Mouse (Mus musculus): Measurements from ENCODE around the gene Btnl6.
"Not testable (repeated sequence)": the region's sequence is repeated elsewhere in the genome, so short reads cannot be mapped to it uniquely, and the experiment has no call there.

Btnl6 gene

GRCm38 (mm10) chr17:34517252-34517651 lies at the start of gene Btnl6:
Gene Btnl6, minus strand, starts transcription at chr17:34517352.
- ATAC-seq (ENCODE audit: insufficient number of reproducible peaks, low FRiP score, low TSS enrichment): no peak

DNA sequence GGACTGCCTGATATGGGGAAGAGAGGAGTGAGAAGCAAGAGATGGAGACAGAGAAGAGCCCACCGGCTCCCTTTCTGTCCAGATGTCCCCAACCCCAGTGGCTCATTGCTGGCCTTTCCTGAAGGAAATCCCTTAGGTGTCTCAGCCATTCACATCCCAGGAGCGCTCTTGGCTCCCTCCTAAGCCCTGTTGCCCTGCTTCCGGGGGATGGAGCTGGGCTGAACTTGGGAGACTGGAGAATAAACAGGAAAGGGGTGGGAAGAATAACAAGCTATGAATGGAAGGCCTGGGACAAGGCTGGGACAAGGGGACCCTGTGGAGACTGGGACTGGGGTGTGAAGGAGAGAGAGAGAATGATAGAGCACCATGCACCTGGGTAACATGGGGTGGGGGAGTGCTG lies 47.6 kb upstream of the Btnl6 start:
- ATAC-seq (ENCODE audit: insufficient number of reproducible peaks, low FRiP score, low TSS enrichment): no peak

DNA sequence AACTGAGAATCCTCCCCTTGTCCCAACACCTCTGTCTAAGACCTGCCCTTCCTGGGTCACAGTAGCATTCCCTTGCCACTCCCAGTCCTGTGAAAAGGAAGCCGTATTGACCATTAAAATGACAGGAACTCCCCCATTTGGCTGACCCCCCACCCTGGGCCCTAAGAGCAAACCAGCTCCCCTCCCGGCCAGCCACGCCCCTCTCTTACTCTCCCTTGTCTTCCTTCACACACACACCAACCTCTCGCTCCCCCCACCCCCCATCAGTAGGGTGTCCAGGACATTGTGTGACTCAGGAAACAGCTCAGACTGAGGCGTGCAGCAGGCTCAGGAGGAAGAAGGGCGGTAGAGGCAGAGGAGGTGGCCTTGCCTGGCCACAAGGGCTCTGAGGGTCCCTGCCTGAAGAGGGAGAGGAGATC lies 46.9 kb upstream of the Btnl6 start, which contains the start of gene Notch4:
Gene Notch4, plus strand, starts transcription at position 266 of the 419 bp plus-strand sequence.
- no peak for ATAC-seq (ENCODE audit: insufficient number of reproducible peaks, low FRiP score, low TSS enrichment)

- ATAC-seq (ENCODE audit: insufficient number of reproducible peaks, low FRiP score, low TSS enrichment): no peak
Observed at GRCm38 (mm10) chr17:34563354-34563753, 46.2 kb upstream of the Btnl6 start.

DNA sequence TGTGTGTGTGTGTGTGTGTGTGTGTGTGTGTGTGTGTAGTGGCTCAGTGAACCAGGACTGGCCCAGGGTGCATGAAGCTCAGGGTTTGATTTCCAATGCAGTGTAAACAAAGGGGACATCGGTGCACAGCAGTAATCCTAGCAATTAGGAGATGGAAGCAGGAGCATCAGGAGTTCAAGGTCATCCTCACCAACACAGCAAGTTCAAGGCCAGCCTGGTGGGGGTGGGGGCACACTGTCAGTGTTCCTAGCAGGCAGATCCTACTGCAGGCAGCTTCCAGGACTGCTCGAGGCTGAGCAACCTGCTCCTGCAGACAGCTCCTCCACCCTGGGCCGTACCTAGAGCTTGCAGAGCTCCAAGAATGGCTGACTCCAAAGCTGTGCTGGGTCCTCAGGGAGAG lies 45.4 kb upstream of the Btnl6 start:
- ATAC-seq (ENCODE audit: insufficient number of reproducible peaks, low FRiP score, low TSS enrichment): no peak

DNA sequence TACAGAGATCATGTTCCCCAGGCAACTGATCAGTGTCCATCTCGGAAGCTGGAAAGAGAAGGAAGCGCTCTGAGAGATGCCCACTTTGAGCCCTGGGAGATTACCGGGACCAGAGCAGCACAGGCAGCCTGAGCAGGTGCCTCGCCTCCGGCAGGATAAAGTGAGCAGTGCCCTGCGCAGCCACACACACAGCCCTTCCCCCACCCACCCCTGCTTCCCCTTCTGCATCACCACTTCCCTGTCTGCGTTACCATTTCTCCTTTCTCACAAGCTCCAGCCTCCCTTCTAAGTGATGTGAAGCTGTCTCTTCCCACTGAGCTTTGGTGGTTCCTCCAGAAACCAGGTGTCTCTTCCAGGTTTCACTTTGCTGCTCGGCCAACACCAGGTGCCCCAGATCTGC lies 44.0 kb upstream of the Btnl6 start:
- no peak for ATAC-seq (ENCODE audit: insufficient number of reproducible peaks, low FRiP score, low TSS enrichment)

DNA sequence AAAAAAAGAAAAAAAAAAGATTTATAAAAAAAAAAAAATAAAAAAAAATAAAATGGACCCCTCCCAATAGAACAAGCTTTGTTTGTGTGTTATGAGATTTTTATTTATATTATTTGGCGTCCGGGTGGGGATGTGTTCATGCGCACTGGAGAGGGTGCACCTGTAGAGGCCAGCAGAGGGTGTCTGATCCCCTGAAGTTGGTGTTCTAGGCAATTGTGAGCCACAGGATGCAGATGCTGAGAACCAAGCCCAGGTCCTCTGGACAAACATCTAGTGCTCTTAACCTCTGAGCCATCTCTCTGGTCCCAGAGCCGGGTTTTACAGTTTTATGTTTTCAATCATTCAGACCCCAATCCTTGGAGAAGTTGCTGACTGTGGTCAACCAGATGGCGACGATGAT lies 43.3 kb upstream of the Btnl6 start:
- ATAC-seq (ENCODE audit: insufficient number of reproducible peaks, low FRiP score, low TSS enrichment): no peak

DNA sequence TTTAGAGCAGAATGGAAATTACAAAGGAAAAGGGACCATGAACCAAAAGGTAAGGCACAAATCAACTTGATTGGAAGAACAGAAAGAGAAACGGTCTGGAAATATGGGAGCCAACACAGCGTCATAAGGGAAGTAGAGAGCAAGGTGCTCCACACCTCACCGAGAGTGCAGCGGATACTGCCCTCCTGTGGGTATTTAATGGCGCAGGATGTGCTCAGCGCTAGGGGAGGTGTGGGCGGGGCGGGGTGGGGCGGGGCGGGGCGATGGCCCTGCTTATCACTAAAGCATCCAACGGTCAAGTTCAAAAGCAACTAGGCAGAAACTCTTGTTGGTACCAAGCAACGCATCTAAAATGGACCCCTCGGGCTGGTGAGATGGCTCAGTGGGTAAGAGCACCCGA lies 42.7 kb upstream of the Btnl6 start:
- ATAC-seq (ENCODE audit: insufficient number of reproducible peaks, low FRiP score, low TSS enrichment): no peak

GRCm38 (mm10) chr17:34559116-34559515 lies 42.0 kb upstream of the Btnl6 start:
- no peak for ATAC-seq (ENCODE audit: insufficient number of reproducible peaks, low FRiP score, low TSS enrichment)

- no peak for ATAC-seq (ENCODE audit: insufficient number of reproducible peaks, low FRiP score, low TSS enrichment)
Observed at GRCm38 (mm10) chr17:34557411-34557810, 40.3 kb upstream of the Btnl6 start.

DNA sequence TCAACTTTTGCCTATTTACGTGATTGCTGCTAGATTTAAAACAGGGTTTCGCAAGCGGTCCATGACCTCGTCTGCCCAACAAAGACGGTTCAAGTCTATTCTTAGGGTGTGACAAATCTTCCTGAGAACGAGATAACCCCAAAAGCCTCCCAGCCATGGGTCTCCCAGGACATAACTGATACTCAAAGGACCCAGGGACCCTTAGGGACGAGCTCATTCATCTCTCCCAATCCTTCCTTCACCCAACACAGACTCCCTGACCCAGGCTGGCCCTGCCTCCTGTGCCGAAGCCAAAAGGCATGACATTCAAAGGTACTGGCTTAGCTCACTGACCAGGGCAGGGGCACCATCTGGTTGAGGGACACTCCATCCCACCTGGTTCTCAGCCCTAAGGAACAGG lies 39.3 kb upstream of the Btnl6 start:
- ATAC-seq (ENCODE audit: insufficient number of reproducible peaks, low FRiP score, low TSS enrichment): no peak

DNA sequence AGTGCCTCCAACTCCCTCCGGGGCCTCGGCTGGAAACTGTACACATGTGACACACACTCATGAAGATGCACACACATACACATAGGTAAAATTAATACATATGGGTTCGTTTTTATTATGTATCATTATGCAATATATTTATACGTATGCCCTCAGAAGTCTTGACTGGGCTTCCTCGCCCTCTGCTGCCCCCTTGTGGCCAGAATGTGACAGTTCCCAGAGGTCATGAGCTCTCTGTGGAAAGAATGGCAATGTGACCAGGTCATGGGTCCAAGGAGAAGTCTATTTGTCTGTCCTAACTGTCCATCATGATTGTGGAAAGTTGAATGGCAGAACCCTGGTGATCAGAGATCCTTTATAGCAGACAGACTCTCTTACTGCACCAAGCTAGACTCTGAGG lies 38.3 kb upstream of the Btnl6 start:
- peak; percentile 56; the same call in 1 of the 2 replicates for ATAC-seq (ENCODE audit: insufficient number of reproducible peaks, low FRiP score, low TSS enrichment)

- no peak for ATAC-seq (ENCODE audit: insufficient number of reproducible peaks, low FRiP score, low TSS enrichment)
Observed at GRCm38 (mm10) chr17:34549843-34550242, 32.7 kb upstream of the Btnl6 start.

- no peak for ATAC-seq (ENCODE audit: insufficient number of reproducible peaks, low FRiP score, low TSS enrichment)
Observed at GRCm38 (mm10) chr17:34549156-34549555, 32.0 kb upstream of the Btnl6 start.

- no peak for ATAC-seq (ENCODE audit: insufficient number of reproducible peaks, low FRiP score, low TSS enrichment)
Observed at GRCm38 (mm10) chr17:34547601-34548000, 30.4 kb upstream of the Btnl6 start.

GRCm38 (mm10) chr17:34546797-34547196 lies 29.6 kb upstream of the Btnl6 start:
- no peak for ATAC-seq (ENCODE audit: insufficient number of reproducible peaks, low FRiP score, low TSS enrichment)

DNA sequence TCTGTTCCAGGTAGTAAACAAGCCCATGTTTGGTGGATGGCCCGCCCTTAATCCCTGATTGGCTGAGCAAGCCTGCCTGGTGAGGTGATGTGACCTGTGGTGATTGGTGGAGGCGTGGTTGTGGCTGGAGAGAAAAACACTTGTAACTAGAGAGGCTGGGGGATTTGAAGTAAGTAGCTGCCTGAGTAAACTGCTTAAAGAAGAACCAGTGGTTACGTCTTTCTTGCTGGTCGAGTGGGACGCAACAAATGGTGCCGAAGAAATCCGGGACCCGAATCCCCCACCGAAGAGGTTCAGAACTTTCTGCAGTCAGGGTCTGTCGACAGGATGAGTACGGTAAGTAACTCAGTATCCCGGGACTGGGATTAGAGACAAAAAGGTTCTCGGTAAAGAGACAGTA lies 26.4 kb upstream of the Btnl6 start:
- not testable (repeated sequence) for ATAC-seq (ENCODE audit: insufficient number of reproducible peaks, low FRiP score, low TSS enrichment)

GRCm38 (mm10) chr17:34532671-34533070 lies 15.5 kb upstream of the Btnl6 start:
- ATAC-seq (ENCODE audit: insufficient number of reproducible peaks, low FRiP score, low TSS enrichment): no peak

DNA sequence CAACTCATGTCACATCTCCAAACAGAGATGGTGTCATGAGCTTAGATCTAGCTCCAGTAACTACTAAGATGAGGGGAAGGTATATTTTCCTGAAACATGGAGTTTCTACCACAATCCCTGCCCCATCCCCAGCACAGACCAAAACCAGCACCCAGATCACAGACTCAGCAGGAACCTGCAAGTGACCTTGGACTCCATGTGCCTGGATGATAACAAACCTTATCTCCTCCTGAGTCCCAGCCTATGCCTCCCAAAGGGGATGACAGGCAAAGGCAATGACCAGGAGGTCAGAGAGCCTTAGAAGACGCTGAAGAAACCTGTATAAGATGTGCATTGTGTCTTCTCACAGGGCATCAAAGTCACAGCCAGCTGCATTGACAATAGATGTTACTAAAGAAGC lies 1.8 kb upstream of the Btnl6 start:
- ATAC-seq (ENCODE audit: insufficient number of reproducible peaks, low FRiP score, low TSS enrichment): no peak

DNA sequence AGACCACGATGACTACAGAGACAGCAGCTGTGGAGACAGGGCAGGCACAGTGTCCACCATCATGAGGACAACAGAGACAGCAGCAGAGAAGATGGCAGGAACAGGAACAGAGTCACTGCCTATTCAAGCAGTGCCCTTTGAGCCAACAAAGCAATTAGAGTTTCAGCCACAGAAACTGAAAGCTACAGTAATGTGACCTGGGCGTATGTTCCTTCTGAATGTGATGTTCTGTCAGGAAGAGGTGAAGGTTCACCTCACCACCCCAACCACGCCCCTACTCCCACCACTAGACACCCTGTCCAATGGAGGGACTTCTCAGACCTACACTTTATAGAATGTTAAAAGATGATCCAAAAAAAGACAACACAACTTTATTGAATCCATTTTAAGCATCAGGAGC lies 1.4 kb upstream of the Btnl6 start:
- ATAC-seq (ENCODE audit: insufficient number of reproducible peaks, low FRiP score, low TSS enrichment): not testable (repeated sequence)

- no peak for ATAC-seq (ENCODE audit: insufficient number of reproducible peaks, low FRiP score, low TSS enrichment)
Observed at GRCm38 (mm10) chr17:34517795-34518194, 643 bp upstream of the Btnl6 start.

DNA sequence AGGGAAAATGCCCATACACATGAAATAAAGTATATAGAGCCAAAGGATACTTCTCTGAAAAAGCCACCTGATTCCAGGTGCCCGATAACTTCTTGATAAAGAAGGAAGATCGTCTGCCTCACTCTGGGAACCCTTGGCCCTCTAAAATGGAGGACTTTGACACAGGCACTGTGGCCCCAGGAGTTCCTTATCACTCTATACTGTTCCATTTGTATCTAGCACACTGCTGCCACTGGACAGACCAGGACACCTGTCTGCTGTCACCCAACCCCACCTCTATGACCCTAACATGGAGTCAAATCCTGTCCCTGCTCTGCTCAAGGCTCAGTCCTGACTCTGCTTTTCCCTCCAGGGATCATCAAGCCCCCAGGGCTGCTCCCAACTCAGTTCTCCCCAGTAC lies 638 bp downstream of the Btnl6 start:
- ATAC-seq (ENCODE audit: insufficient number of reproducible peaks, low FRiP score, low TSS enrichment): no peak

GRCm38 (mm10) chr17:34511723-34512122 lies 5.4 kb downstream of the Btnl6 start:
- not testable (repeated sequence) for ATAC-seq (ENCODE audit: insufficient number of reproducible peaks, low FRiP score, low TSS enrichment)

Data from cerebellum, adult (tissue).